Mouse (Mus musculus) kidney, postnatal 10 days (tissue): ENCODE results near the gene Prkcz.
"Not testable (repeated sequence)": the region's sequence is repeated elsewhere in the genome, so short reads cannot be mapped to it uniquely, and the experiment has no call there.

ENCODE experiments used
- DNase-seq: peaks from one replicate; pipeline ENCODE4 v3.0.0; 2021; ENCODE audit warnings: mixed read lengths

Gene Prkcz

DNA sequence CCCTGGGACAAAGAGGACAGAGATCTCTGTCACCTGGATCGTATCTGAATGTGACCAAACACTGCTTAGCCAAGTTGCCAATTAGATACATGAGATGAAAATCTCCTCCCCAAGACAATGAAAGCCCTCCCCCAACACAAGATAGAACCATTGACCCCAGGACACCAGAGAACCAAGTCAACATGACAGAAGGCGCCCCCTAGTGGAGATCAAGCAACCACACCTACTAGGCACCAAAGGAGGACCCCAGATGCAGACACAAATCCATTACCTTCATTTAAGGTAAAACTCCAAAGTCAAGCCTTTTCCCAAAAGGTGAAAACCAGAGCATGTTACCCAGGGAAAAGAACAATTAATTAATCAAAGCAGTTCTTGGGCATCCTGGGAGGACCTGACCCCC is 3.6 kb downstream of the Prkcz start:
- DNase-seq: no peak

GRCm38 (mm10) chr4:155356354-155356753 is 4.8 kb downstream of the Prkcz start:
- DNase-seq: peak; percentile 67

GRCm38 (mm10) chr4:155354546-155354945 is 6.6 kb downstream of the Prkcz start:
- no peak for DNase-seq

DNA sequence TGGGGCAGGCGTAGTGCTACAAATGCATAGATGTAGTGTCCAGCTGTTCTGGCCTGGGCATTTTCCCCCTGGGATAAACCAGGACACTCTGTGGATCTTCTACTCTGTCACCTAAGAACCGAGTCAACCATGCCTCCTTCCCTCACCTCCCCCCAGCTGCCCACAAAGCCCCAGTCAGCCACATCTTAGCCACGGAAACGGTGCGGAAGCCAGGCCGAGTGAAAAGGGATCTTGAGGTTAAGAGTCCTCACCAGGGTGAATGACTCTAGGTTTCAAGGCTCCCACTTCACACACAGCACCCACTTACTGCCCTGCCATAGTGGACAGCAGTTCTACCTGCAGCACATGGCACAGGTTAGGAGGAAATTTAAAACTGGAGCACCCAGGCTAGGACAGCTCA is 7.1 kb downstream of the Prkcz start:
- no peak for DNase-seq

DNA sequence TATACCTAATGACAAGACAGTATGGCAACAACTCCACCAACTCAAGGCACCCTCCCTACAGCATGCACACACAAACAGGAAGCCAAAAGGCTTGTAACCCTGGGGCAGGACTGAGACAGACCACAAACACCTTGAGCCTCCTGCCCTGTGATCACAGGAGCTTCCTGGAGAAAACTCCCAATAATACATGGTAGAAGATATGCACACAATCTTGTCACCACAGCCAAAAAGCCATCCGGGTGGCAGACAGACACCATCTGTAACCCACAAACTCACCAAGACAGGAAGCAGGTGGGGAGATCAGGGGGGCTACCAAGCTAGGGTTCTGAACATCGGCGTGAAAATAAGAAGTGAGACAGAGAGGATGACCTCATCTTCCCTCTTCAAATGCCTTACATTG is 8.6 kb downstream of the Prkcz start:
- no peak for DNase-seq

GRCm38 (mm10) chr4:155346350-155346749 is 14.8 kb downstream of the Prkcz start:
- no peak for DNase-seq

DNA sequence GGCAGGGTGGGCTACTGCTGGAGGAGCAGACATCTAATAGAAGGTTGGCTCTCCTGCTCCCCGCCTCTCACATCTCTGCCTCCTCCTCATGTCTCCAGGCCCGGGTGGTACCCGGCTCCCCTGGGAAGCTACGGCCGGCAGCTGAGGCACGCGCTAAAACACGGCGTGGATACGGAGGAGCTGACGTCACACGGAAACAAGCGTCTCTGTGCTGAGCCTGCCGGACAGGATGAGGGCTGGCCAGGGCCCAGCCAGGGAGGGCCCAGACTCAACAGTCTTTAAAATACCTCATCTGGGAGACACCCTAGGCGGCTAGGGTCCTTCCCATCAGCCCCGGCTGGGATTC is 15.6 kb downstream of the Prkcz start:
- peak; percentile 73 for DNase-seq

GRCm38 (mm10) chr4:155344716-155345607 is 16.2 kb downstream of the Prkcz start:
- no peak for DNase-seq

DNA sequence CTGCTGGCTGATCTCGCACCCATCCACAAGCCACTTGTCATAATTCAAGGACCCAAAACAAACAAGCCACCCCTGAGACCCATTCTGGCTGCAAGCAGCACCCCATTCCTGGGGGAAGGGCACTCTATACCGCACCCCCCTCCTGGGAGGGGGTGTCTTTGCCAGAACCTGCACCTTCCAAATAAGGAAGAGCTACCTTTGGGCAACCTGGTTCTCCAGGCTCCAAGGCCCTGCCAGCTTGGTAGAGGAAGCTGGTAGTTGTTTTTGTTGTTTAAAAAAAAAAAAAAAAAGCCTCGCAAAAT is 16.9 kb downstream of the Prkcz start:
- DNase-seq: no peak

- DNase-seq: no peak
These were observed 17.5 kb downstream of the Prkcz start for GRCm38 (mm10) chr4:155343415-155344298.

- no peak for DNase-seq
These were observed 24.7 kb downstream of the Prkcz start for GRCm38 (mm10) chr4:155336284-155337050.

DNA sequence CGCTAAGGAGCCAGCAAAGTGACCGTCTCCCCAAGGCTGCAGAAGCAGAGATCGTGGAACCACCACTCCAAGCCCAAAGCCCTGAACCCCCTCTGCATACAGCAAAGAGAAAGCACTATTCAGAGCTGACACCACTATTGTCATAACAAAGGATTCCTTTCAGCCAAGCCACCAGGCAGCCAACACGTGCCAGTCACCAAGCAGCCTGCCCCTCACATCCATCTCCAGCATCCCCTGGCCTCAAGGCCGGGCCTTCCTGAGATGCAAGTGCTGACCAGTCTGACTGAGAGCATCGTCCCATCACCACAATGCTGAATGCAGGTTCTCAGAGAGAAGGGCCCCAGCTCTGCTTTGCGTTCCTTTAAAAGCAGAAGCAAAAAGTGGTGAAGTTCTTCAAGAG is 28.9 kb downstream of the Prkcz start:
- DNase-seq: no peak

DNA sequence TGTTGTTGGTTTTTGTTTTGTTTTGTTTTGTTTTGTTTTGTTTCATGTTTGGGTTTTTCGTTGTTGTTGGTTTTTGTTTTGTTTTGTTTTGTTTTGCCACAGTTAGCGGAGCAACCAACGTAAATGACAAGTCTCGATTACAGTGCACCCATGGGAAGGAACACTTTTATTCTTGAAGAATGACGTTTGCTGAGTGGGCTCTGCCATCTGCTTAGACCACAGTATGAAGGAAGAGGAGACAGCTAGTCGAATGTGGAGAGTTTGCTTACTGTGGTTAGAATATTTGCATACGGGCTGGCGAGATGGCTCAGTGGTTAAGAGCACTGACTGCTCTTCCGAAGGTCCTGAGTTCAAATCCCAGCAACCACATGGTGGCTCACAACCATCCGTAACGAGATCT is 32.8 kb downstream of the Prkcz start:
- not testable (repeated sequence) for DNase-seq

GRCm38 (mm10) chr4:155325773-155326172 is 35.4 kb downstream of the Prkcz start:
- no peak for DNase-seq

- DNase-seq: peak; percentile 38
These were observed 36.6 kb downstream of the Prkcz start for GRCm38 (mm10) chr4:155324511-155324910.

GRCm38 (mm10) chr4:155323081-155323795 is 37.9 kb downstream of the Prkcz start:
- no peak for DNase-seq

GRCm38 (mm10) chr4:155320281-155321244 is 40.6 kb downstream of the Prkcz start:
- DNase-seq: peak; percentile 71

- DNase-seq: peak; percentile 31
These were observed 42.9 kb downstream of the Prkcz start for GRCm38 (mm10) chr4:155318266-155318665.

GRCm38 (mm10) chr4:155315031-155315430 is 46.1 kb downstream of the Prkcz start:
- DNase-seq: no peak

DNA sequence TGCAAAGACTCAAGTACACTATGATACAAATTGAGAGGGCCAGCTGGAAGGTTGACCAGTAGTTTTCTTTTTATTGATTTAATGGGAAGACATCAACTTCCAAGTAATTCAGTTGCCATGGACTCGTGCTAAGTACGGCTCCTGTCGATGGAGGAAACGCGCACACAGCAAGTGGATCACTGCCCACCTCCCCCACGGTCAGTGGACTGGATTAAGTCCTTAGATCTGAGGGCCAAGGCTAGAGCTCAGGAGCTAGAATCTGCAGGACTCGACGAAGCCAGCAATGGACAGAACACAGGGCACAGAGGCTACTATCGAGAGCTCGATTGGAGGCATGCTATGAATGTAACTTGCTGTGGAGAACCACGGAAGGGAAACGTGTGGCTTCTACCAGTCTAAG is 52.5 kb downstream of the Prkcz start:
- DNase-seq: no peak

GRCm38 (mm10) chr4:155308068-155308467 is 53.1 kb downstream of the Prkcz start:
- peak; percentile 94 for DNase-seq
